Mouse (Mus musculus): Measurements from ENCODE around the gene Coq2.

DNA sequence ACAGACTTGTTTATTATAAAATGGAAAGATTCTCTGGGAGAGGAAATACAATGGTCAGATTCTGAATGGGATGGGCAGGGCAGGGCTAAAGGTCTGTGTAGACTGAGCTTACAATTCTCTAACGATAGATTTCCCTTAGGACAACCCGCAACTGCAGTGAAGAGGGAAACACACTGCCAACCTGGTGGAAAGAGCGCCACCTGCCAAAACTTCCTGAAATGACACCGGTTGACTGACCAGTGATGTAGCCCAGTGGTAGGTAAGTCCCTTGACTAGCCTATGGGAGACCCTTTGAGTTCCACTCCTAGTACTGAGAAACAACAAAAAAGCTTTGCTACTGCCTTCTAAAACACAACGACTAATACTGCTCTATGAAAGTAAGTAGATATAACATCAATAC lies 3.5 kb downstream of the Coq2 start:
- TF ChIP-seq CHD2 (IDR thresholded peaks at IDR 0.05; ENCODE audit: low read depth, low read length) (no peak), ZNF384 (IDR thresholded peaks at IDR 0.05; ENCODE audit: low read depth, low read length) (no peak)
